Mouse (Mus musculus): ENCODE data around the gene March10. TPM values are rescaled to one million over a fixed set of nuclear protein-coding genes. Genes with fewer than 3 reads are reported as not detected.

The March10 gene
- polyA plus RNA-seq, 1 experiment from 2014 or later: not detected

DNA sequence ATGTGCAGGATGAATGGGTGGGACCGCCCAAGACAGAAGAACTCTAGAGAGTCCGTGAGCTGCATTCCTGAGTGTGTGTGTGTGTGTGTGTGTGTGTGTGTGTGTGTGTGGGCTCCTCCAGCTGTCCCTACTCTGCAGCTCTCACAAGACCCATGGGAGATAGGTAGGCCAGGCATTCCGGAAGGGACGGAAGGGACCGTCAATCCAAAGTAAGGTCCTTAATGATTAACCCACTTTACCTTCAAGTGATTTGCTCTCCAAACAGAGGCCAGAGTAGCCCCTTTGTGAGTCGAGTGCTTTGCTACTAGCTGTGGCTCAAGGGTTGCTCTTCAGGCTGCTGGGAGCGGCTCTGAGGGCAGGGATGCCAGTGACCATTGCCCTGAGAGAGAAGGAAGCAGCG lies 104.4 kb downstream of the March10 start:
- 0 out of 2 replicates have a peak, but pooled peaks cover 15% of the 10 kb centered on the region for H3K4me1 ChIP-seq (ENCODE audit: control insufficient read depth, insufficient read depth, low read length)
- no peak overlapping the region for H3K9ac ChIP-seq (ENCODE audit: low read length)
- ATAC-seq (ENCODE audit: insufficient number of reproducible peaks, low FRiP score, low TSS enrichment, low read depth) (no peak), DNase-seq (ENCODE audit: low spot score) (no peak)
- no peaks in the 10 kb centered on the region for H3K27me3 ChIP-seq (ENCODE audit: control insufficient read depth, insufficient read depth, low read length)
- peaks cover 10% of the 10 kb centered on the region for H3K36me3 ChIP-seq (ENCODE audit: control insufficient read depth, insufficient read depth, low read length)
- no peaks in the 10 kb centered on the region for H3K9me3 ChIP-seq (ENCODE audit: control insufficient read depth, low read length)
- H3K4me3 ChIP-seq (ENCODE audit: low read depth, low read length): no peak overlapping the region
- 81% methylated on average over 8 of the region's 8 CpGs for WGBS
- no peak overlapping the region for H3K27ac ChIP-seq (replicated peaks; ENCODE audit: low read depth, low read length)
- no peak overlapping the region for H3K4me2 ChIP-seq (ENCODE audit: low read depth, severe bottlenecking)

DNA sequence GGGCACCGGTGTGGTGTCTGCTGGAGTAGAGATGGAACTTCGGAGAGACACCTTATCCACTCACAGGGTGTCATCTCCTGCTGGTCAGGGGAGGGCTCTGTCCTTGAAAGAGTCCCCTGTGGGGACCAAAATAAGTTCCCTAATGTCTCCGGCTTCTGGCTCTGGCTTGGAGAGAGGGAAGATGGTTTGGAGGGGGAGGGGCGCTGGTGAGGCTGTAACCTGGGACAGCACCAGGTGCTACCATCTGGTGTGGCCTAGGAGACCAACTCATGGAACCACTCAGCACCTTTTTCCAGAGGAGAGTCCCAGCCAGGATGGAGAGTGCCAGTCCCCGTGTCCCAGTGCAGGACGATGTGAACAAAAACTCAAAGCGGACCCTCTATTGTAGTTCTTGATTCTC lies 105.9 kb downstream of the March10 start:
- no peak overlapping the region for H3K9ac ChIP-seq (ENCODE audit: low read length)
- no peak overlapping the region for H3K27ac ChIP-seq (replicated peaks; ENCODE audit: low read depth, low read length)
- no peak overlapping the region for H3K4me3 ChIP-seq (ENCODE audit: low read depth, low read length)
- DNase-seq (ENCODE audit: low spot score): no peak
- 86% methylated on average over 7 of the region's 7 CpGs for WGBS
- H3K4me1 ChIP-seq (ENCODE audit: control insufficient read depth, insufficient read depth, low read length): 0 out of 2 replicates have a peak, but pooled peaks cover 15% of the 10 kb centered on the region
- no peak for ATAC-seq (ENCODE audit: insufficient number of reproducible peaks, low FRiP score, low TSS enrichment, low read depth)
- H3K27me3 ChIP-seq (ENCODE audit: control insufficient read depth, insufficient read depth, low read length): no peaks in the 10 kb centered on the region
- no peak overlapping the region for H3K4me2 ChIP-seq (ENCODE audit: low read depth, severe bottlenecking)
- H3K9me3 ChIP-seq (ENCODE audit: control insufficient read depth, low read length): no peaks in the 10 kb centered on the region
- peaks cover 12% of the 10 kb centered on the region for H3K36me3 ChIP-seq (ENCODE audit: control insufficient read depth, insufficient read depth, low read length)

- 93% methylated on average over 19 of the region's 19 CpGs for WGBS
- Histone ChIP-seq H3K36me3 (ENCODE audit: control insufficient read depth, insufficient read depth, low read length) (peaks cover 14% of the 10 kb centered on the region), H3K27me3 (ENCODE audit: control insufficient read depth, insufficient read depth, low read length) (no peaks in the 10 kb centered on the region), H3K27ac (replicated peaks; ENCODE audit: low read depth, low read length) (no peak overlapping the region), H3K9me3 (ENCODE audit: control insufficient read depth, low read length) (no peaks in the 10 kb centered on the region), H3K4me2 (ENCODE audit: low read depth, severe bottlenecking) (no peak overlapping the region), H3K4me1 (ENCODE audit: control insufficient read depth, insufficient read depth, low read length) (0 out of 2 replicates have a peak, but pooled peaks cover 12% of the 10 kb centered on the region), H3K9ac (ENCODE audit: low read length) (no peak overlapping the region), H3K4me3 (ENCODE audit: low read depth, low read length) (no peak overlapping the region)
- ATAC-seq (ENCODE audit: insufficient number of reproducible peaks, low FRiP score, low TSS enrichment, low read depth) (no peak), DNase-seq (ENCODE audit: low spot score) (no peak)
Observed at GRCm38 (mm10) chr11:105349780-105350324, 106.7 kb downstream of the March10 start.

DNA sequence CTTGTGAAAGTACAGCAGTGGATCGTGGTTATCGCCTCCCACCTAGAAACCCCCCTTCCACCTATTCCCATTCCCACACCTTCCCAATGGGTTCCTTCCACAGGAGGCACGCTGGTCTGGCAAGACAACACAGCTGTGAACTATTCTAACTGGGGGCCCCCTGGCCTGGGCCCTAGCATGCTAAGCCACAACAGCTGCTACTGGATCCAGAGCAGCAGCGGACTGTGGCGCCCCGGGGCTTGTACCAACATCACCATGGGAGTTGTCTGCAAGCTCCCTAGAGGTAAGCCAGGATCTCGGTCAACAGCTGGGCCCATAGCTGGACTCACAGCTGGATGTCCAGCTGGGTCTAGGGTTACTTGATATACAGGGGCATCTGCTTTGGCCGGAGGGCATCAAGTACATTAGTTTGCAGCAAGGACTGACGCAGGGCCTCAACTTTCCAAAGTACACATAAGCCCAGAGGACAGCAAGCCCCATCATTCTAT lies 108.0 kb downstream of the March10 start:
- H3K9ac ChIP-seq (ENCODE audit: low read length): no peak overlapping the region
- 0 out of 2 replicates have a peak, but pooled peaks have one; percentile 33 for ATAC-seq (ENCODE audit: insufficient number of reproducible peaks, low FRiP score, low TSS enrichment, low read depth)
- no peak for DNase-seq (ENCODE audit: low spot score)
- H3K4me2 ChIP-seq (ENCODE audit: low read depth, severe bottlenecking): no peak overlapping the region
- H3K9me3 ChIP-seq (ENCODE audit: control insufficient read depth, low read length): no peaks in the 10 kb centered on the region
- no peaks in the 10 kb centered on the region for H3K27me3 ChIP-seq (ENCODE audit: control insufficient read depth, insufficient read depth, low read length)
- WGBS: 92% methylated on average over 9 of the region's 9 CpGs
- H3K36me3 ChIP-seq (ENCODE audit: control insufficient read depth, insufficient read depth, low read length): peaks cover 16% of the 10 kb centered on the region
- no peak overlapping the region for H3K27ac ChIP-seq (replicated peaks; ENCODE audit: low read depth, low read length)
- 0 out of 2 replicates have a peak, but pooled peaks cover 6% of the 10 kb centered on the region for H3K4me1 ChIP-seq (ENCODE audit: control insufficient read depth, insufficient read depth, low read length)
- no peak overlapping the region for H3K4me3 ChIP-seq (ENCODE audit: low read depth, low read length)

DNA sequence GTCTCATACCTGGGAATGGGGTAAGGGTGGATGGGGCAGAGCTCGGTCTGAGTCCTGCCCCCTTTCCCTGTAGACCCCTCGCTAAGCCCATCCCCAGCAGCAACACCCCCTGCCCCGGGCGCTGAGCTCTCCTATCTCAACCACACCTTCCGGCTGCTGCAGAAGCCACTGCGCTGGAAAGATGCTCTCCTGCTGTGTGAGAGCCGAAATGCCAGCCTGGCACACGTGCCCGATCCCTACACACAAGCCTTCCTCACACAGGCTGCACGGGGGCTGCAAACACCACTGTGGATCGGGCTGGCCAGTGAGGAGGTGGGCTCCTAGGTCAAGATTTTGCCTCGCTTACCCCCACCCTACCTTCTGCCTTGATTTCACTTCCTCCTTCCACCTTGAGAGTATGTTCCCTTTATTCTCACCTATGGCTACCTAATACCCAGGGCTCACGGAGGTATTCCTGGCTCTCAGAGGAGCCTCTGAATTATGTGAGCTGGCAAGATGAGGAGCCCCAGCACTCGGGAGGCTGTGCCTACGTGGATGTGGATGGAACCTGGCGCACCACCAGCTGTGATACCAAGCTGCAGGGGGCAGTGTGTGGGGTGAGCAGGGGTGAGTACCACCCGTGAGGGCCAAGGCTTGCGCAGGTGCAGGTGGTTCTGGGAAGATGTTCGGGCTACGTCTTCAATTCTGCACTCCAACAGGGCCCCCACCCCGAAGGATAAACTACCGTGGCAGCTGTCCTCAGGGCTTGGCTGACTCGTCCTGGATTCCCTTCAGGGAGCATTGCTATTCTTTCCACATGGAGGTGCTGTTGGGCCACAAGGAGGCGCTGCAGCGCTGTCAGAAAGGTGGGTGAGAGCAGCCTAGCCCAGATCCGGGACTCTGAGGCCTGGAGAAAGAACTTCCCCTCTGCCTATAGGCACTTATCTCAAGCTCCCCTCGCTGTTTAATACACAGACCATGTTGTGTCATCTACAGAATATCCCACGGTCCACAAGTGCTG lies 109.1 kb downstream of the March10 start:
- WGBS: 71% methylated on average over 28 of the region's 28 CpGs

DNA sequence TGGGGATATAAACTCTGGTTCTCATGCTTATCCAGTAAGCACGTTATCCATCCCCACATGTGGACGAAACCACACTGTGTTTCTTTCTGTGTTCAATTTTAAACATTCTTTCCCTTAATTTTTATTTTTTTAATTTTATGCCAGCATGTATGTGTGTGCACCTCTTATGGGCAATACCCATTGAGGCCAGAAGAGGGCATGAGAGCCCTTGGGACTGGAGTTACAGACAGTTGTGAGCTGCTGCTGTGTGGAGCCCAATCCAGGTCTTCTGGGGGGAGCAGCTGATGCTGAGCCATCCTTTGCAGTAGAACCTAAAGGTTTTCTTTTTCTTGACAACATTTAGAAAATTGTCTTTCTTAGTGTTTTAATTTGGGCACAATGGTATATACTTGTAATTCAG lies 111.3 kb downstream of the March10 start:
- ATAC-seq (ENCODE audit: insufficient number of reproducible peaks, low FRiP score, low TSS enrichment, low read depth): no peak
- no peaks in the 10 kb centered on the region for H3K4me1 ChIP-seq (ENCODE audit: control insufficient read depth, insufficient read depth, low read length)
- no peaks in the 10 kb centered on the region for H3K9me3 ChIP-seq (ENCODE audit: control insufficient read depth, low read length)
- no peaks in the 10 kb centered on the region for H3K27me3 ChIP-seq (ENCODE audit: control insufficient read depth, insufficient read depth, low read length)
- DNase-seq (ENCODE audit: low spot score): peak; percentile 52
- H3K4me3 ChIP-seq (ENCODE audit: low read depth, low read length): no peak overlapping the region
- H3K4me2 ChIP-seq (ENCODE audit: low read depth, severe bottlenecking): no peak overlapping the region
- H3K36me3 ChIP-seq (ENCODE audit: control insufficient read depth, insufficient read depth, low read length): peaks cover 27% of the 10 kb centered on the region
- WGBS: 83% methylated on average over 2 of the region's 2 CpGs
- H3K9ac ChIP-seq (ENCODE audit: low read length): no peak overlapping the region
- no peak overlapping the region for H3K27ac ChIP-seq (replicated peaks; ENCODE audit: low read depth, low read length)

More for the DNA sequence above, 109.1 kb downstream of the March10 start:
- H3K36me3 ChIP-seq (ENCODE audit: control insufficient read depth, insufficient read depth, low read length): peaks cover 23% of the 10 kb centered on the region
- no peak overlapping the region for H3K4me3 ChIP-seq (ENCODE audit: low read depth, low read length)
- no peaks in the 10 kb centered on the region for H3K9me3 ChIP-seq (ENCODE audit: control insufficient read depth, low read length)
- H3K9ac ChIP-seq (ENCODE audit: low read length): no peak overlapping the region
- DNase-seq (ENCODE audit: low spot score) (peak; percentile 81), ATAC-seq (ENCODE audit: insufficient number of reproducible peaks, low FRiP score, low TSS enrichment, low read depth) (no peak)
- H3K27me3 ChIP-seq (ENCODE audit: control insufficient read depth, insufficient read depth, low read length): no peaks in the 10 kb centered on the region
- no peak overlapping the region for H3K4me2 ChIP-seq (ENCODE audit: low read depth, severe bottlenecking)
- no peak overlapping the region for H3K27ac ChIP-seq (replicated peaks; ENCODE audit: low read depth, low read length)
- no peaks in the 10 kb centered on the region for H3K4me1 ChIP-seq (ENCODE audit: control insufficient read depth, insufficient read depth, low read length)

DNA sequence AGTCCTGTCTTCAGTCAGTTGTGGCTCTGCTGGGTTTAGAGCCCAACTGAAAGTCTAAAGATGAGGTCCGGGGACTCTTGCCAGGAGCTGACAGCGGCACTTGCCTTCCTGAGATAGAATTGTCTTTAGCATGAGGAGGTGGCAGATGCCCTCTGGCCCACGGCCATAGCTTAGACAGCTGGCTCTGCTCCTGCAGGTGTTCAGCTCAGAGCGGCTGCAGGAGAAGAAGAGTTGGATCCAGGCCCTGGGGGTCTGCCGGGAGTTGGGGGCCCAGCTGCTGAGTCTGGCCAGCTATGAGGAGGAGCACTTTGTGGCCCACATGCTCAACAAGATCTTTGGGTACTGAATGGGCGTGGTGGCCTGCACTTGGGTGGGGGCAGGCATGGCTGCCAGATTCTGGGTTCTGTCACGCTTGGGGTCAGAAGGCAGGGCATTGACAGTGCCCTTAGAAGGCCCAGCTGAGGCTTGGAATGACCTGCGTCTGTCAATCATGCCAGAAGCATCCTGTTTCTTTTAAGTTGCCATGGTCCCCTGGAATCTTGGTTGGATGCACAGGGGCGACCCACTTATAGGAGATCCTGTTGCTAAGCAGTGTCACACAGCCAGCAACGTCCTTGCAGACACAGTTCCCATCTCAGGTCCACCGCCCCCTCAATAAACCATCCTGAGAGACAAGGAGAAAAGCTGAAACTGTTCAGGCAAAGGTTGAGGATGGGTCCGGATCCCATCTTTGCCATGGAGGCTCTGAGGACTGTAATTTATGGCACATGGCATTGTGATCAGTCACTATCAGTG lies 117.7 kb downstream of the March10 start:
- Histone ChIP-seq H3K9ac (ENCODE audit: low read length) (no peak overlapping the region), H3K4me1 (ENCODE audit: control insufficient read depth, insufficient read depth, low read length) (no peaks in the 10 kb centered on the region), H3K4me3 (ENCODE audit: low read depth, low read length) (no peak overlapping the region), H3K9me3 (ENCODE audit: control insufficient read depth, low read length) (no peaks in the 10 kb centered on the region), H3K36me3 (ENCODE audit: control insufficient read depth, insufficient read depth, low read length) (peaks cover 14% of the 10 kb centered on the region), H3K4me2 (ENCODE audit: low read depth, severe bottlenecking) (no peak overlapping the region), H3K27ac (replicated peaks; ENCODE audit: low read depth, low read length) (no peak overlapping the region), H3K27me3 (ENCODE audit: control insufficient read depth, insufficient read depth, low read length) (no peaks in the 10 kb centered on the region)
- ATAC-seq (ENCODE audit: insufficient number of reproducible peaks, low FRiP score, low TSS enrichment, low read depth) (no peak), DNase-seq (ENCODE audit: low spot score) (no peak)
- 88% methylated on average over 12 of the region's 12 CpGs for WGBS
